Mouse (Mus musculus) brain, embryonic 14.5 days (tissue): ENCODE results near the gene Fam155a.

Source experiments
- CTCF ChIP-seq: fragments of 200-500 bp; IDR thresholded peaks from 2 replicates; pipeline ENCODE4 v1.5.1; 2012; ENCODE audit warnings: inconsistent platforms, mild to moderate bottlenecking, moderate library complexity, borderline replicate concordance; ENCODE audit not compliant: insufficient read depth, insufficient read length; ENCODE audit errors: extremely low read depth
- POLR2A ChIP-seq: fragments of 200-500 bp; IDR thresholded peaks from 2 replicates; pipeline ENCODE4 v1.6.1; 2012; ENCODE audit warnings: mild to moderate bottlenecking, inconsistent platforms, borderline replicate concordance; ENCODE audit not compliant: poor library complexity, insufficient read depth, insufficient read length, severe bottlenecking; ENCODE audit errors: extremely low read depth

- no peak for TF ChIP-seq CTCF
- TF ChIP-seq POLR2A: no peak
Observed at GRCm38 (mm10) chr8:9654826-9655225, 116.1 kb downstream of the Fam155a start.
